Mouse (Mus musculus) liver, embryonic 14.5 days (tissue): ENCODE data around the gene Rab43. TPM values are rescaled to one million over a fixed set of nuclear protein-coding genes. Genes with fewer than 3 reads are reported as not detected.

Experiments
- ATAC-seq: fragments of 200-750 bp; cut with Nextera tagmentation; 2 replicates; pipeline ENCODE4 v1.8.0; 2017; ENCODE audit warnings: moderate number of reproducible peaks, mild to moderate bottlenecking, moderate library complexity; ENCODE audit not compliant: insufficient read depth
- DNase-seq, 3 experiments: peaks; one replicate each; pipeline ENCODE4 v3.0.0-alpha.2; 2012 to 2013; ENCODE audit warnings: low read depth in 3 of 3, low spot score in 3 of 3
- H3K27ac ChIP-seq: fragments of 300-500 bp; sonication (generic); 2 replicates; pipeline ENCODE4 v1.5.1; 2014; ENCODE audit warnings: moderate library complexity, mild to moderate bottlenecking, control low read depth, inconsistent platforms
- H3K27me3 ChIP-seq: fragments of 300-500 bp; sonication (generic); 2 replicates; pipeline ENCODE4 v1.6.1; 2014; ENCODE audit warnings: mild to moderate bottlenecking, low read length, moderate library complexity; ENCODE audit not compliant: control insufficient read depth, insufficient read depth
- H3K36me3 ChIP-seq: fragments of 300-500 bp; sonication (generic); replicated peaks from 2 replicates; pipeline ENCODE4 v1.6.1; 2014; ENCODE audit warnings: low read depth; ENCODE audit not compliant: control insufficient read depth, insufficient read depth
- H3K4me1 ChIP-seq, 2 experiments: fragments of 200-500 bp in 1 of 2; fragments of 300-500 bp in 1 of 2; sonication (generic) in 1 of 2; replicated peaks; 2 replicates each; pipeline ENCODE4 v1.6.1; 2012 to 2014; ENCODE audit warnings: antibody characterized with exemption in 1 of 2, inconsistent platforms in 1 of 2, low read length in 1 of 2; ENCODE audit not compliant: control insufficient read depth in 2 of 2, insufficient read depth in 2 of 2
- H3K4me2 ChIP-seq: fragments of 300-500 bp; sonication (generic); 2 replicates; pipeline ENCODE4 v1.6.1; 2014; ENCODE audit warnings: low read depth, mild to moderate bottlenecking, control low read depth, moderate library complexity
- H3K4me3 ChIP-seq, 2 experiments: fragments of 200-500 bp in 1 of 2; fragments of 300-500 bp in 1 of 2; sonication (generic) in 1 of 2; 2 replicates each; pipeline ENCODE4 v1.5.1; 2012 to 2014; ENCODE audit warnings: low read depth in 2 of 2, low read length in 2 of 2, mild to moderate bottlenecking in 2 of 2, control low read depth in 1 of 2, inconsistent platforms in 1 of 2, moderate library complexity in 1 of 2; ENCODE audit not compliant: insufficient read depth in 1 of 2
- H3K9ac ChIP-seq: fragments of 300-500 bp; sonication (generic); replicated peaks from 2 replicates; pipeline ENCODE4 v1.6.1; 2014; ENCODE audit warnings: mild to moderate bottlenecking, control low read depth, moderate library complexity
- H3K9me3 ChIP-seq: fragments of 300-500 bp; sonication (generic); 2 replicates; pipeline ENCODE4 v1.6.1; 2016; ENCODE audit warnings: low read length, mixed read lengths; ENCODE audit not compliant: control insufficient read depth
- CTCF ChIP-seq: IDR thresholded peaks from 2 replicates; pipeline ENCODE4 v1.5.1; 2016; ENCODE audit warnings: antibody characterized with exemption, low read depth, control low read depth
- EP300 ChIP-seq: IDR thresholded peaks from 2 replicates; pipeline ENCODE4 v1.6.1; 2016; ENCODE audit warnings: antibody characterized with exemption, low read depth
- WGBS: fragments of 180-500 bp; shearing (Covaris S2); extraction: QIAGEN DNeasy Blood & Tissue Kit; methylation state at CpG from one replicate; pipeline ENCODE4 v1.1.7; 2014; ENCODE audit not compliant: insufficient replicate concordance; 5-methylcytosine and 5-hydroxymethylcytosine counted together
- polyA plus RNA-seq, 2 experiments: library from polyadenylated mRNA; depleted of rRNA in 1 of 2; stranded (reverse) in 1 of 2; unstranded in 1 of 2; fragments of >200 nt; fragmentation: Nextera tagmentation in 1 of 2; extraction: Ambion mirVana in 1 of 2; gene quantifications; 2 replicates each; pipeline versions ENCODE4 v1.2.1 to v1.2.3; 2012 to 2014

Gene Rab43
- polyA plus RNA-seq, 2 experiments, result 21.9 to 25.9 TPM

DNA sequence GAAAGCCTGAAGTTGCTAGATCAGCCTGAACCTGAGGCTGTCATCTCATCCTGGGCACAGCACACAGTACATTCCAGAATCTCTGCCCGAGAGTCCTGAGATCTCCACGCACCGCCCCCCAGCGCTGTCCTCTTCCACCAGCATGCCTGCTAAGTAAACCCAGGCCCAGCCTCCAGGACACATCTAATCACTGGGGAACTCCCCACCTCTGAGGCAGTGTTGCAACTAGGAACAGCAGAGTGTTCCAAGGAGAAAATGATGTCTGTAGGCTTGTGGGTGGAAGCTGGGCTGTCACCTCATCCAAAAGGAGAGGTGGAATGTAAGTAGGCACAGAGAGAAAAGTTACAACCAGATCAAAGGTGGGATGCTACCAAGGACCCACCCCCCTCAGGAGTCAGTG, 56.8 kb downstream of the Rab43 start:
- DNase-seq (no peak), ATAC-seq (no peak)
- H3K9me3 ChIP-seq, result no peaks in the 10 kb centered on the region
- TF ChIP-seq CTCF (no peak), EP300 (no peak)
- WGBS, result 81% methylated on average over 4 of the region's 4 CpGs
- no peak overlapping the region for H3K4me2 ChIP-seq
- no peak overlapping the region for H3K27ac ChIP-seq
- H3K4me1 ChIP-seq, result peaks cover 0 to 12% of the 10 kb centered on the region in 2 experiments; a peak in 2 of 4 replicates
- no peaks in the 10 kb centered on the region for H3K27me3 ChIP-seq
- H3K36me3 ChIP-seq, result no peaks in the 10 kb centered on the region
- no peak overlapping the region for H3K4me3 ChIP-seq
- H3K9ac ChIP-seq, result no peak overlapping the region

DNA sequence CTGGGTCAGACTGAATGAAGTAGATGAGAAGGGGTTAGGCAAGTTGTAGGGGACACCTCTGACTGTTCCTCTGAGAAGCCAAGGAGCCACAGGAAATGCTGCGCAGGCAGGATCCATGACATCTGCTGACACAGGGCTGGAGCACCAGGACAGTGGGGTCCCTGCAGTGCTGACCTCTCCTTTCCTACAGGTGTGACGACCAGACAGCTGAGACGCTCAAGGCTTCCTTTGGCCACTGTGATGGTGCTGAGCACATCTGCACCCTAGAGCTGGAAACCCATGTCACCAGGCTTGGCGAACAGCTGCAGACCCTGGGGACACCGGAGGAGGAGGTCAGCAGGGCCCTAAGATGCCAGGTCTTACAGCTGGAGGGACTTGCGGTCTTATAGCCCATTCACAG, 60.4 kb downstream of the Rab43 start:
- H3K36me3 ChIP-seq, result no peaks in the 10 kb centered on the region
- no peak overlapping the region for H3K27ac ChIP-seq
- ATAC-seq (no peak), DNase-seq (no peak)
- no peak overlapping the region for H3K9ac ChIP-seq
- H3K9me3 ChIP-seq, result no peaks in the 10 kb centered on the region
- H3K4me2 ChIP-seq, result no peak overlapping the region
- peaks cover 14 to 27% of the 10 kb centered on the region in 2 experiments for H3K4me1 ChIP-seq
- no peaks in the 10 kb centered on the region for H3K27me3 ChIP-seq
- H3K4me3 ChIP-seq, result no peak overlapping the region
- TF ChIP-seq EP300, result no peak
- no peak for TF ChIP-seq CTCF
- 73% methylated on average over 6 of the region's 6 CpGs for WGBS

DNA sequence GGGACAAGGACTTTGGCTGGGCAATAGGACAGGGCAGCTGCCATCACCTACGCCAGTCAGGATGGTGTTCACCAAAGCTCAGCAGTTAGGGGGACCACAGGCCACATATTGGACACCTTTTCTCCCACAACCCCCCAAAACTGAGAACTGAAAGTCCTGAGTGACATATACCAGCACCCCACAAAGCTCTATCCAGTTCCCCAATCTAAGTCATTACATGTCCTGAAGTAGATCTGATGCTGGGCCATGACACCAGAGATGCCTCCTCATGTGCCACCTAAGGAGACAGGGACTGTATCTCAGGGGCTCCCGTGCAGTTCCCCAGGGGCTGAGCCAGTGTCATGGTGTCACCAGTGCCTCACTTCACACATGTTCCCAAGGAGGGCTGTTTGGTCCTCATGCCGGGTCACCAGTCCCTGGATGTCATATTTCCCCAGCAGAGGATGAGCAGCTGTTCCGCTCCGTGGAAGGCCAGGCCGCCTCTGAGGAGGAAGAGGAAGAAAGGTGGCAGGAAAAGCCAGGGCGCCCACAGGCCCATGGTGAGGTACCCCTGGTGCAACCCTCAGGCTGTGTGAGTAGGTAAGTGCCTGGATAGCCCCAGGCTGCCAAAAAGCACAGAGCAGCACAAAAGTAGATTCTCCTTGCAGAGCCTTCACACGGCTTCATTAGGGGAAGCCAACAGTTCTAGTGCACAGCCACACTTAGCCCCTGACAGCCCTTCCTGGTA, 61.6 kb downstream of the Rab43 start:
- Histone ChIP-seq H3K36me3 (no peaks in the 10 kb centered on the region), H3K27me3 (no peaks in the 10 kb centered on the region), H3K4me1 (peaks cover 24 to 38% of the 10 kb centered on the region in 2 experiments), H3K4me3 (no peak overlapping the region), H3K27ac (no peak overlapping the region), H3K9me3 (no peaks in the 10 kb centered on the region), H3K9ac (no peak overlapping the region), H3K4me2 (no peak overlapping the region)
- WGBS, result 58% methylated on average over 8 of the region's 8 CpGs
- TF ChIP-seq EP300 (no peak), CTCF (no peak)
- no peak for DNase-seq
- no peak for ATAC-seq

DNA sequence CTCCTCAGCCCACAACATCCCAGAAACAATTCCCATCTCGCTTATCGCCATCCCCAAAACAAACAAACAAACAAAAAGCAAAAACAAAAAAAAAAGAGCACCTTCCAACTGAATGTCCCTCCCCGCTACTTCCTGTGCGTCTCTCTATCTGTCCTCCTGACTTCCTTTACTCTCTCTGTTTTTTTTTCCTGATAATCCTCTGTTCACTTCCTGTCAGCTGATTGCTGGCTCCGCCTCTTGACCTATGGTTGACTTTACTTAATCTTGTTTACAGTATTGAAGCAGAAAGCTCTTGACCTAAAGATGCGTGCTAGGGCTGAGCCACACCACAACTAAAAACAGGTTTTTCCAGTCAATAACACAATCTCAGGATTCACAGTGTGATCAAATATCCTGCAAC, 63.4 kb downstream of the Rab43 start:
- DNase-seq (no peak), ATAC-seq (no peak)
- Histone ChIP-seq H3K27ac (no peak overlapping the region), H3K9me3 (no peaks in the 10 kb centered on the region), H3K27me3 (no peaks in the 10 kb centered on the region), H3K4me3 (no peak overlapping the region), H3K4me2 (no peak overlapping the region), H3K4me1 (peaks cover 30 to 43% of the 10 kb centered on the region in 2 experiments), H3K36me3 (no peaks in the 10 kb centered on the region), H3K9ac (no peak overlapping the region)
- WGBS, result 62% methylated on average over 6 of the region's 6 CpGs
- TF ChIP-seq CTCF, result no peak
- no peak for TF ChIP-seq EP300

DNA sequence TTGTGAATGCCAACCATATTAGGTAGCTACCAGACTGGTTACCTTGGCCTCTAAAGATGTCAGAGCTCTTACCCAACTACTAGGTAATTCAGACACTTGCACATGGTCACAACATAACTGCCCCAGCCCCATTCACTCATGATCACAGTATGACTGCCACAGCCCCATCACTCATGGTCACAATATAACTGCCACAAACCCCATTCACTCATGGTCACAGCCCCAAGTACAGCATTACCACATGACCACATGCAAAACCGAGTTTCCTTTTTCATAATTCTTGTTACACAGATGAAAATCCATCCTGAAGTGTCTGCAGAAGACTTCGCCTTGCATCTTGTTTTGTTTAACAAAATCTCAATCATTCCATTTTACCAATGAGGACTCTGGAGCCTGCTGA, 63.9 kb downstream of the Rab43 start:
- ATAC-seq, result no peak
- 71% methylated on average over 2 of the region's 2 CpGs for WGBS
- no peak for TF ChIP-seq CTCF
- no peak for TF ChIP-seq EP300

More for the DNA sequence above, 63.9 kb downstream of the Rab43 start:
- DNase-seq, result no peak
- no peak overlapping the region for H3K4me3 ChIP-seq
- no peaks in the 10 kb centered on the region for H3K27me3 ChIP-seq
- no peaks in the 10 kb centered on the region for H3K36me3 ChIP-seq
- H3K4me2 ChIP-seq, result no peak overlapping the region
- peaks cover 30 to 45% of the 10 kb centered on the region in 2 experiments for H3K4me1 ChIP-seq
- H3K9ac ChIP-seq, result no peak overlapping the region
- no peaks in the 10 kb centered on the region for H3K9me3 ChIP-seq
- no peak overlapping the region for H3K27ac ChIP-seq
